Mouse (Mus musculus) intestine, postnatal 0 days (tissue): ENCODE measurements around the gene Eif4e2. TPM values are rescaled to one million over a fixed set of nuclear protein-coding genes. Genes with fewer than 3 reads are reported as not detected.
A peak's percentile ranks its signal among the peaks of the same experiment; 100 is the strongest.

Experiments
- ATAC-seq: fragments of 200-750 bp; cut with Nextera tagmentation; 2 replicates; pipeline ENCODE4 v1.8.0; 2017; ENCODE audit warnings: mild to moderate bottlenecking, moderate TSS enrichment, moderate library complexity
- H3K27ac ChIP-seq: fragments of 300-500 bp; sonication (generic); 2 replicates; pipeline ENCODE4 v1.5.1; 2014; ENCODE audit warnings: mild to moderate bottlenecking, low read depth, low read length, moderate library complexity
- H3K27me3 ChIP-seq: fragments of 300-500 bp; sonication (generic); replicated peaks from 2 replicates; pipeline ENCODE4 v1.6.1; 2014; ENCODE audit warnings: low read length, mixed read lengths; ENCODE audit not compliant: control insufficient read depth, insufficient read depth
- H3K36me3 ChIP-seq: fragments of 300-500 bp; sonication (generic); 2 replicates; pipeline ENCODE4 v1.6.1; 2014; ENCODE audit warnings: mild to moderate bottlenecking, moderate library complexity; ENCODE audit not compliant: control insufficient read depth, insufficient read depth
- H3K4me1 ChIP-seq: fragments of 300-500 bp; sonication (generic); replicated peaks from 2 replicates; pipeline ENCODE4 v1.6.1; 2014; ENCODE audit warnings: antibody characterized with exemption, low read length, mixed read lengths; ENCODE audit not compliant: control insufficient read depth, insufficient read depth
- H3K4me2 ChIP-seq: fragments of 300-500 bp; sonication (generic); replicated peaks from 2 replicates; pipeline ENCODE4 v1.6.1; 2014; ENCODE audit warnings: low read depth, mild to moderate bottlenecking, moderate library complexity
- H3K4me3 ChIP-seq: fragments of 300-500 bp; sonication (generic); 2 replicates; pipeline ENCODE4 v1.5.1; 2014; ENCODE audit warnings: low read depth, low read length
- H3K9ac ChIP-seq: fragments of 300-500 bp; sonication (generic); 2 replicates; pipeline ENCODE4 v1.6.1; 2014; ENCODE audit warnings: mild to moderate bottlenecking, low read depth, low read length
- H3K9me3 ChIP-seq: fragments of 300-500 bp; sonication (generic); 2 replicates; pipeline ENCODE4 v1.6.1; 2016; ENCODE audit warnings: mixed run types; ENCODE audit not compliant: control insufficient read depth
- CTCF ChIP-seq: sonication (generic); IDR thresholded peaks from 2 replicates; pipeline ENCODE4 v1.5.1; 2016; ENCODE audit warnings: low read depth, mild to moderate bottlenecking, control low read depth, antibody characterized with exemption, moderate library complexity
- WGBS: fragments of 180-500 bp; shearing (Covaris S2); extraction: QIAGEN DNeasy Blood & Tissue Kit; methylation state at CpG from one replicate; pipeline ENCODE4 v1.1.7; 2014; 5-methylcytosine and 5-hydroxymethylcytosine counted together
- polyA plus RNA-seq: library from polyadenylated mRNA; unstranded; fragments of >200 nt; fragmentation: Nextera tagmentation; extraction: Ambion mirVana; gene quantifications from 2 replicates; pipeline ENCODE4 v1.2.1, GENCODE M21; 2015

Eif4e2 gene
- polyA plus RNA-seq, 1 experiment from 2014 or later: 179 TPM

DNA sequence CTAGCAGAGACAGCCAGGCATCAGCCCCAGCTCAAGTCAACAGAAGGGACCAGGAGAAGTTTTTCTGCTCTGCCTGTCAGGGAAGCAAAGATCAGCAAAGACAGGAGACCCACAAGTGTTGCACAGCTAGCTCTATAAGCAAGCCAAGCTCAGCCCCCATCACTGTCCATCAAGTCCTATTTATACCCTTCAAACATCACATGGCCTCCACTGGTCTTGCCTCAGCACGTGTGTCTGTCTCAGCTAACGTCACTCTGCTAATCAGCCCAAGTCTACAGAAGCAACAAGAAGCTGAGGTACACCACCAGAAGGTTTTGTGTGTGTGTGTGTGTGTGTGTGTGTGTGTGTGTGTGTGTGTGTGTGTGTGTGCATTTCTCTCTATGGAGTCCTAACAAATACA, 12.9 kb upstream of the Eif4e2 start:
- H3K9ac ChIP-seq: no peak overlapping the region
- no peaks in the 10 kb centered on the region for H3K27me3 ChIP-seq
- H3K4me2 ChIP-seq: no peak overlapping the region
- H3K4me1 ChIP-seq: no peaks in the 10 kb centered on the region
- no peaks in the 10 kb centered on the region for H3K9me3 ChIP-seq
- 48% methylated on average over 2 of the region's 2 CpGs for WGBS
- H3K27ac ChIP-seq: no peak overlapping the region
- TF ChIP-seq CTCF: no peak
- no peaks in the 10 kb centered on the region for H3K36me3 ChIP-seq
- ATAC-seq: no peak
- H3K4me3 ChIP-seq: no peak overlapping the region

DNA sequence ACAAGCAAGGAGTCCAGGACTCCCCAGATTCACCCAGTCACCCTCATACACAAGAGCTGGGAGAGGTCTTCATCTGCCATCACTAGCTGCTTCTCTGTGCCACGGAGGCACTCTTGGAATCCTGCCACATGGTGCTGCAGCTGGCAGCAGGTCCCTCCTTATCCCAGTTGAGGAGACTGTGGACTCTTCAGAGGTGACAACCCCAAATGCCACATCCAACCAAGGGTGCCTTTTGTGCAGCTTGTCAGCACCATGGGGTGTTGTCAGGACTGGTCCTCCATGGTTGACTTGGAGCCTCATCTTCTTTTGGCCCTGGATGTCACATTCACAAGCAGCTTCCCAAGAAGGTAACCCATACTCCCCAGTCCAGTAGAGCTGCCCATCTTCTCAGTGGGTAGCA, 11.9 kb upstream of the Eif4e2 start:
- no peak overlapping the region for H3K4me2 ChIP-seq
- H3K4me3 ChIP-seq: no peak overlapping the region
- 41% methylated on average over 1 of the region's 1 CpGs for WGBS
- no peak for ATAC-seq
- H3K27ac ChIP-seq: no peak overlapping the region
- TF ChIP-seq CTCF: no peak
- H3K9me3 ChIP-seq: no peaks in the 10 kb centered on the region
- peaks cover 10% of the 10 kb centered on the region for H3K27me3 ChIP-seq
- H3K4me1 ChIP-seq: no peaks in the 10 kb centered on the region
- H3K9ac ChIP-seq: no peak overlapping the region
- no peaks in the 10 kb centered on the region for H3K36me3 ChIP-seq

DNA sequence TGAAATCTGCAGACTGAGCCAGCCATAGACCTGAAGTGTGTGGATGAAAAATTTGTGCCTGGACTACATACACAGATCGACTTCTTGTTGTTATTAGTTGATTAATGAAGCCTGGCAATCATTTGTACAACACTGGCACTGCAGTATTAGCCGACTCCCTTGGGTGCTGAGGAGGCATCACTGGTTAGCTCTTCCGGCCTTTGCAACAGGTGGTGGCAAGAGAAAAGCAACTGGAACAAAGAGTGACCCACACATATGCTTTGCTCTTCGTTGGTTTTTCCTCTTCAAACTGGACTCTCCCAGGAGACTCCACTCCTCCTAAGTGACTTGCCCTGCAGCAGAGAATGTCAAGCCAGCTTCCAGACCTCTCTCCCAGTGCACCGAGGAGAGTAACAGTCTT, 9.9 kb upstream of the Eif4e2 start:
- H3K9ac ChIP-seq: no peak overlapping the region

DNA sequence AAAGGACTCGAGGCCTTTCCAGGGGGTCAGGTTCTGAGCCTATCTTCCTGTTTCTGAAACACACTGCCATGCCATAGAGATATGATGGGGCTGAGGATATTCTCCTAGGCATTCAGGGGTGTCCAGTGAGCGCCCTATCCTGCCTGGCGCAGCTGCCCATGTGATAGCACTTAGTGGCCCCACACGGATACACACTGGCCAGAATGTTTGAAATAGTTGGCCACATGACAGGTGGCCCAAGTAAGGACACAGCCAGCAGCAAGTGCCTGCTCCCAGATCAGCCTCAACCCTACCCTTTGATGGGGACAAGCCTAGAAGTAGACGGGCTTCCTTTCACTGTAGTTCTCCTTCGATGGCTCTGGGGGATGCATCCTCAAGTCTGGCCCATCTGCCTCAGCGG, 9.2 kb upstream of the Eif4e2 start, which contains the start of gene Chrng:
Chrng (plus strand) TSS at position 193 of the 400 bp plus-strand sequence.
- ATAC-seq: no peak
- no peak within 1 kb of the TSS for H3K4me2 ChIP-seq
- peaks cover 15% of the 10 kb centered on the region for H3K27me3 ChIP-seq
- H3K9ac ChIP-seq: no peak within 1 kb of the TSS
- TF ChIP-seq CTCF: no peak
- no peak within 1 kb of the TSS for H3K4me3 ChIP-seq
- no peak within 1 kb of the TSS for H3K27ac ChIP-seq
- WGBS: 84% methylated on average over 7 of the region's 7 CpGs
- H3K9me3 ChIP-seq: no peaks in the 10 kb centered on the region
- H3K4me1 ChIP-seq: no peaks in the 10 kb centered on the region
- no peaks in the 10 kb centered on the region for H3K36me3 ChIP-seq

More for the DNA sequence above, 9.9 kb upstream of the Eif4e2 start:
- no peak for TF ChIP-seq CTCF
- no peak overlapping the region for H3K27ac ChIP-seq
- H3K36me3 ChIP-seq: no peaks in the 10 kb centered on the region
- no peak for ATAC-seq
- H3K27me3 ChIP-seq: peaks cover 15% of the 10 kb centered on the region
- H3K4me1 ChIP-seq: no peaks in the 10 kb centered on the region
- H3K9me3 ChIP-seq: no peaks in the 10 kb centered on the region
- no peak overlapping the region for H3K4me2 ChIP-seq
- H3K4me3 ChIP-seq: no peak overlapping the region
- WGBS: 74% methylated on average over 5 of the region's 5 CpGs

DNA sequence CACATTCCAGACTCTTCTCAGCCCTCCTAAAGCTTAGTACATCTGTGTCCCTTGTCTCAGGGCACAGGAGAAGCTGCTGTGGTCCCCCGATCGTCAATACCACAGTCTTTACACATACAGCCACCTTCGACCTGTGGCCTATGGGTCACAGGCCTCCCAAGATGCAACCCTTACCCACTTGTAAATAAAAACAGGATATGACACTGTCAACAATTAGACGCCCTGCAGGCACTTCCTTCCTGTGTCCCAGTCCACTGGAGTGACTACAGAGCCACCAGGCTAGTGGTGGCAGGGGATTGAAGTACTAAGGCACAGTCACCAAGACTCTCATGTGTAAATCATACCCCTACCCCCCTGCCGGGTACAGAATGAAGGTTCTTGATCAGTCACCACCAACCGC, 8.7 kb upstream of the Eif4e2 start:
- Histone ChIP-seq H3K4me1 (no peaks in the 10 kb centered on the region), H3K9ac (no peak overlapping the region), H3K27ac (no peak overlapping the region), H3K27me3 (peaks cover 15% of the 10 kb centered on the region), H3K36me3 (no peaks in the 10 kb centered on the region), H3K9me3 (no peaks in the 10 kb centered on the region), H3K4me2 (no peak overlapping the region), H3K4me3 (no peak overlapping the region)
- ATAC-seq: no peak
- WGBS: 67% methylated on average over 6 of the region's 6 CpGs
- no peak for TF ChIP-seq CTCF

DNA sequence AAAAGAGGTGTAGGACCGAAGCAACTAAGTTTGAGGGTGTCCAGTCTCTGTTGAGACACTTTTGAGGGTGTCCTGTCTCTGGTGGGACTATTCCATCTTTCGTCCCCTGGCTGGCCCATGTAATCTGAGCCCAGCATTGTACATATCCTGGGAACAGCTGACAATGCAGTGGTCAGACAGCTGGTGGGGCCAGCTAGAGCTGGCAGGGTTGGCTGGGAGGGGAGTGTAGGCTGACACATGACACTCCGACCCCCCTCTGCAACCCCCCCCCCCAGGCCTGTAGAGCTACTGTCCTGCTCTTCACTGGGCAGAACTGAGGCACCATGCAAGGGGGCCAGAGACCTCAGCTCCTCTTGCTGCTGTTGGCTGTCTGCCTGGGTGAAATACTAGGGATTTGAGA, 8.2 kb upstream of the Eif4e2 start:
- WGBS: 40% methylated on average over 3 of the region's 3 CpGs
- Histone ChIP-seq H3K9ac (no peak overlapping the region), H3K4me1 (no peaks in the 10 kb centered on the region), H3K4me3 (no peak overlapping the region), H3K27ac (no peak overlapping the region), H3K27me3 (peaks cover 15% of the 10 kb centered on the region), H3K9me3 (no peaks in the 10 kb centered on the region), H3K36me3 (no peaks in the 10 kb centered on the region), H3K4me2 (no peak overlapping the region)
- ATAC-seq: no peak
- no peak for TF ChIP-seq CTCF

DNA sequence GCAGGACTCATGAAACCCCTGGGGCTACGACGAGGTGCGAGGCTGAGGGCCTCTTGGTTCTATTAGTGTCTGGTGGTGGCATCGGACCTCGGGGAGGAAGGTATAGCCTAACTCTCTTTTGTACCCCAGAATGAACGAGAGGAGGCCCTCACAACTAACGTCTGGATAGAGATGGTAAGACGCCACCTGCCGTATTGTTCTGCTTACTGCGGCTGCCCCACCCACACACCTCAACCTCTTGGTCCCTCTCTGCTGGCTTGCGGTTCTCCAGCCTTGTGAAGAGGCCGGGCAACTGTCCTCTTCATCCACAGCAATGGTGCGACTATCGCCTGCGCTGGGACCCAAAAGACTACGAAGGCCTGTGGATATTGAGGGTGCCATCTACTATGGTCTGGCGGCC, 7.4 kb upstream of the Eif4e2 start:
- Histone ChIP-seq H3K9me3 (no peaks in the 10 kb centered on the region), H3K27ac (no peak overlapping the region), H3K9ac (no peak overlapping the region), H3K27me3 (peaks cover 15% of the 10 kb centered on the region), H3K4me2 (no peak overlapping the region), H3K36me3 (no peaks in the 10 kb centered on the region), H3K4me3 (no peak overlapping the region), H3K4me1 (no peaks in the 10 kb centered on the region)
- 20% methylated on average over 17 of the region's 17 CpGs for WGBS
- peak; percentile 58 for TF ChIP-seq CTCF
- ATAC-seq: no peak
